Comparison of ENCODE assay signal across 8 mouse cellular contexts in genomic region chr7:98171141-98172073, GRCm38 (mm10). TPM values are rescaled to one million over a fixed set of nuclear protein-coding genes. Genes with fewer than 3 reads are reported as not detected.
DNase-seq lines count a peak whose midpoint lies in the region; ATAC-seq and TF ChIP-seq lines count a peak whose summit lies in the region.

No protein-coding gene starts in this region.

- peak in 1 of 2 experiments; percentile 32 for DNase-seq in left cerebral cortex, adult 2 months (ENCODE audit: extremely low spot score in 1 of 2, low spot score in 2 of 2)
- DNase-seq in left cerebral cortex, postnatal 14 days (ENCODE audit: low spot score in 2 of 2) = no peak
- peak; percentile 58 for DNase-seq in embryo, embryonic 10.5 days (ENCODE audit: low spot score)
- peak; percentile 36 to 41 for DNase-seq in monocyte, adult 2 months (ENCODE audit: low read depth in 1 of 2, low spot score in 2 of 2)
- no peak for DNase-seq in cerebellum, adult 8-10 months
- no peak for DNase-seq in layer of hippocampus, postnatal 10 days (ENCODE audit: low spot score in 2 of 2)

- intact Hi-C loops in left cerebral cortex, adult 2 months (cut with DNase I) = no loop called here
- intact Hi-C loops in left cerebral cortex, postnatal 14 days (cut with DNase I) = no loop called here

- no peak for TF ChIP-seq CTCF in left cerebral cortex, adult 2 months (IDR thresholded peaks at IDR 0.05)

- H3K36me3 ChIP-seq in heart, embryonic 13.5 days = no peaks in the 10 kb centered on the region
- H3K36me3 ChIP-seq in limb, embryonic 15.5 days = no peaks in the 10 kb centered on the region

- 45% methylated on average over 6 of the region's 6 CpGs for WGBS in heart, embryonic 13.5 days
- WGBS in limb, embryonic 15.5 days = 46% methylated on average over 5 of the region's 6 CpGs

- H3K4me2 ChIP-seq in heart, embryonic 13.5 days = peak overlapping the region; percentile 31; the same call in 1 of the 2 replicates
- H3K4me2 ChIP-seq in limb, embryonic 15.5 days = no peak overlapping the region

- H3K9ac ChIP-seq in heart, embryonic 13.5 days = no peak overlapping the region
- H3K9ac ChIP-seq in limb, embryonic 15.5 days = no peak overlapping the region

- no peaks in the 10 kb centered on the region for H3K9me3 ChIP-seq in heart, embryonic 13.5 days
- H3K9me3 ChIP-seq in limb, embryonic 15.5 days = no peaks in the 10 kb centered on the region

- ATAC-seq in heart, embryonic 13.5 days (ENCODE audit: extremely low read depth, insufficient number of reproducible peaks, low FRiP score, low TSS enrichment) = peak; percentile 76
- ATAC-seq in limb, embryonic 15.5 days (ENCODE audit: insufficient number of reproducible peaks, low FRiP score, low TSS enrichment, low read depth) = 0 out of 2 replicates have a peak, but pooled peaks have one; percentile 35

- H3K4me1 ChIP-seq in heart, embryonic 13.5 days = peaks cover 39% of the 10 kb centered on the region
- H3K4me1 ChIP-seq in limb, embryonic 15.5 days = peaks cover 21% of the 10 kb centered on the region

- no peak overlapping the region for H3K4me3 ChIP-seq in left cerebral cortex, adult 2 months
- H3K4me3 ChIP-seq in heart, embryonic 13.5 days = no peak overlapping the region
- H3K4me3 ChIP-seq in limb, embryonic 15.5 days = no peak overlapping the region

- H3K27me3 ChIP-seq in heart, embryonic 13.5 days (replicated peaks) = no peaks in the 10 kb centered on the region
- H3K27me3 ChIP-seq in limb, embryonic 15.5 days = no peaks in the 10 kb centered on the region

- peak overlapping the region; percentile 42 for H3K27ac ChIP-seq in left cerebral cortex, adult 2 months
- H3K27ac ChIP-seq in heart, embryonic 13.5 days (replicated peaks) = peak overlapping the region; percentile 68
- peak overlapping the region; percentile 61 for H3K27ac ChIP-seq in limb, embryonic 15.5 days

RNA-seq across cellular contexts. Expression of gene Capn5, which starts 6.7 kb away (rescaled TPM):
- total RNA-seq in left cerebral cortex, adult 2 months (2021) = 10 to 100 TPM; 30.8 to 36.1 TPM
- total RNA-seq in left cerebral cortex, postnatal 14 days (2021) = 10 to 100 TPM; 37.3 to 41.4 TPM
- polyA plus RNA-seq in heart, embryonic 13.5 days (2015; fragmentation: Nextera tagmentation; extraction: Ambion mirVana) = 3.8 and 4.0 TPM in 2 replicates
- polyA plus RNA-seq in limb, embryonic 15.5 days (2015; fragmentation: Nextera tagmentation; extraction: Ambion mirVana) = 10.1 and 11.5 TPM in 2 replicates
- total RNA-seq in layer of hippocampus, postnatal 10 days (2021) = 10 to 100 TPM; 55.9 to 61.7 TPM

RNA-seq across cellular contexts. Expression of gene Omp, which starts 26.1 kb away (rescaled TPM):
- total RNA-seq in left cerebral cortex, adult 2 months (2021) = under 1 TPM; 0.77 to 0.89 TPM
- under 1 TPM; 0.66 to 0.79 TPM for total RNA-seq in left cerebral cortex, postnatal 14 days (2021)
- polyA plus RNA-seq in heart, embryonic 13.5 days (2015; fragmentation: Nextera tagmentation; extraction: Ambion mirVana) = 0.11 and 0.15 TPM in 2 replicates
- polyA plus RNA-seq in limb, embryonic 15.5 days (2015; fragmentation: Nextera tagmentation; extraction: Ambion mirVana) = 0.18 and 0.45 TPM in 2 replicates
- total RNA-seq in layer of hippocampus, postnatal 10 days (2021) = 1 to 10 TPM; 1.5 to 1.8 TPM

RNA-seq across cellular contexts. Expression of gene B3gnt6, which starts 27.9 kb away (rescaled TPM):
- under 1 TPM in 1 of 2 experiments, not detected in 1; 0.14 TPM for total RNA-seq in left cerebral cortex, adult 2 months (2021)
- under 1 TPM in 1 of 2 experiments, not detected in 1; 0.19 TPM for total RNA-seq in left cerebral cortex, postnatal 14 days (2021)
- not detected in 2 replicates for polyA plus RNA-seq in heart, embryonic 13.5 days (2015; fragmentation: Nextera tagmentation; extraction: Ambion mirVana)
- polyA plus RNA-seq in limb, embryonic 15.5 days (2015; fragmentation: Nextera tagmentation; extraction: Ambion mirVana) = 0.16 TPM in 1 of 2 replicates, not detected in the other
- total RNA-seq in layer of hippocampus, postnatal 10 days (2021) = under 1 TPM in 1 of 2 experiments, not detected in 1; 0.22 TPM

RNA-seq across cellular contexts. Expression of gene Myo7a, which starts 52.1 kb away (rescaled TPM):
- 10 to 100 TPM; 12.7 to 15.1 TPM for total RNA-seq in left cerebral cortex, adult 2 months (2021)
- 10 to 100 TPM; 12.4 to 13.7 TPM for total RNA-seq in left cerebral cortex, postnatal 14 days (2021)
- 8.6 and 8.7 TPM in 2 replicates for polyA plus RNA-seq in heart, embryonic 13.5 days (2015; fragmentation: Nextera tagmentation; extraction: Ambion mirVana)
- polyA plus RNA-seq in limb, embryonic 15.5 days (2015; fragmentation: Nextera tagmentation; extraction: Ambion mirVana) = 8.0 and 8.1 TPM in 2 replicates
- total RNA-seq in layer of hippocampus, postnatal 10 days (2021) = 10 to 100 TPM; 15.1 to 17.0 TPM

Comparison
In these comparisons a context has a peak if more than half of its experiments do, and no peak if none do; other contexts are left out.
1. DNase-seq: peak in embryo, embryonic 10.5 days (single experiment) and monocyte, adult 2 months (2 of 2); none in left cerebral cortex, postnatal 14 days (0 of 2), cerebellum, adult 8-10 months (single experiment) and layer of hippocampus, postnatal 10 days (0 of 2).
2. Peak in every context shown above with its lines, with median percentiles within 50 percentile points of each other: H3K27ac ChIP-seq.